Mouse (Mus musculus): Measurements from ENCODE around the gene Tfpi. TPM values are rescaled to one million over a fixed set of nuclear protein-coding genes. Genes with fewer than 3 reads are reported as not detected.
"Not testable (repeated sequence)": the region's sequence is repeated elsewhere in the genome, so short reads cannot be mapped to it uniquely, and the experiment has no call there.

Gene Tfpi
- polyA plus RNA-seq, 2 experiments = 10.4 to 15.1 TPM

GRCm38 (mm10) chr2:84389075-84389474 lies 87.5 kb downstream of the Tfpi start:
- Histone ChIP-seq H3K4me2 (ENCODE audit: low read depth) (no peak overlapping the region), H3K27me3 (ENCODE audit: control insufficient read depth, insufficient read depth, low read length) (no peaks in the 10 kb centered on the region), H3K4me1 (replicated peaks; ENCODE audit: control insufficient read depth in 2 of 2, insufficient read depth in 2 of 2, low read length in 1 of 2) (peaks cover 0 to 10% of the 10 kb centered on the region in 2 experiments; a peak in 3 of 4 replicates), H3K9me3 (ENCODE audit: control insufficient read depth, low read length) (no peaks in the 10 kb centered on the region), H3K9ac (replicated peaks) (no peak overlapping the region), H3K27ac (no peak overlapping the region), H3K36me3 (replicated peaks; ENCODE audit: control insufficient read depth, insufficient read depth, low read depth) (no peaks in the 10 kb centered on the region), H3K4me3 (ENCODE audit: insufficient read depth in 1 of 2, low read depth in 2 of 2, low read length in 2 of 2) (no peak overlapping the region)
- DNase-seq (ENCODE audit: low read depth in 3 of 3, low spot score in 3 of 3) (no peak), ATAC-seq (ENCODE audit: insufficient read depth) (no peak)
- TF ChIP-seq EP300 (IDR thresholded peaks at IDR 0.05; ENCODE audit: low read depth) (no peak), CTCF (IDR thresholded peaks at IDR 0.05; ENCODE audit: low read depth) (no peak)

GRCm38 (mm10) chr2:84388537-84388936 lies 88.0 kb downstream of the Tfpi start:
- 61% methylated on average over 14 of the region's 14 CpGs for WGBS (ENCODE audit: insufficient replicate concordance)
- not testable (repeated sequence) for ATAC-seq (ENCODE audit: insufficient read depth); H3K36me3 ChIP-seq (replicated peaks; ENCODE audit: control insufficient read depth, insufficient read depth, low read depth); H3K27ac ChIP-seq; H3K4me3 ChIP-seq (ENCODE audit: insufficient read depth in 1 of 2, low read depth in 2 of 2, low read length in 2 of 2); H3K9me3 ChIP-seq (ENCODE audit: control insufficient read depth, low read length); H3K9ac ChIP-seq (replicated peaks); H3K4me2 ChIP-seq (ENCODE audit: low read depth); H3K27me3 ChIP-seq (ENCODE audit: control insufficient read depth, insufficient read depth, low read length); DNase-seq (ENCODE audit: low read depth in 3 of 3, low spot score in 3 of 3)
- H3K4me1 ChIP-seq (replicated peaks; ENCODE audit: control insufficient read depth in 2 of 2, insufficient read depth in 2 of 2, low read length in 1 of 2) = peaks cover 0 to 14% of the 10 kb centered on the region in 2 experiments; a peak in 3 of 4 replicates

GRCm38 (mm10) chr2:84388023-84388416 lies 88.6 kb downstream of the Tfpi start:
- WGBS (ENCODE audit: insufficient replicate concordance) = 51% methylated on average over 7 of the region's 7 CpGs
- Histone ChIP-seq H3K4me2 (ENCODE audit: low read depth) (peak overlapping the region; percentile 64), H3K9ac (replicated peaks) (peak overlapping the region; percentile 31; the same call in 1 of the 2 replicates), H3K27ac (no peak overlapping the region), H3K9me3 (ENCODE audit: control insufficient read depth, low read length) (no peaks in the 10 kb centered on the region), H3K4me1 (replicated peaks; ENCODE audit: control insufficient read depth in 2 of 2, insufficient read depth in 2 of 2, low read length in 1 of 2) (peaks cover 0 to 10% of the 10 kb centered on the region in 2 experiments; a peak in 3 of 4 replicates), H3K4me3 (ENCODE audit: insufficient read depth in 1 of 2, low read depth in 2 of 2, low read length in 2 of 2) (peak overlapping the region in 1 of 2 experiments; percentile 39; a peak in 2 of 4 replicates), H3K27me3 (ENCODE audit: control insufficient read depth, insufficient read depth, low read length) (no peaks in the 10 kb centered on the region), H3K36me3 (replicated peaks; ENCODE audit: control insufficient read depth, insufficient read depth, low read depth) (no peaks in the 10 kb centered on the region)
- TF ChIP-seq EP300 (IDR thresholded peaks at IDR 0.05; ENCODE audit: low read depth) = no peak
- 0 out of 2 replicates have a peak, but pooled peaks have one; percentile 39 for ATAC-seq (ENCODE audit: insufficient read depth)
- DNase-seq (ENCODE audit: low read depth in 3 of 3, low spot score in 3 of 3) = no peak

GRCm38 (mm10) chr2:84387394-84388022 lies 89.1 kb downstream of the Tfpi start:
- ATAC-seq (ENCODE audit: insufficient read depth) (peak; percentile 61; the same call in 1 of the 2 replicates), DNase-seq (ENCODE audit: low read depth in 3 of 3, low spot score in 3 of 3) (no peak)
- Histone ChIP-seq H3K9ac (replicated peaks) (peak overlapping the region; percentile 31; the same call in 1 of the 2 replicates), H3K27ac (no peak overlapping the region), H3K4me1 (replicated peaks; ENCODE audit: control insufficient read depth in 2 of 2, insufficient read depth in 2 of 2, low read length in 1 of 2) (peaks cover 0 to 10% of the 10 kb centered on the region in 2 experiments; a peak in 3 of 4 replicates), H3K4me2 (ENCODE audit: low read depth) (peak overlapping the region; percentile 64), H3K36me3 (replicated peaks; ENCODE audit: control insufficient read depth, insufficient read depth, low read depth) (no peaks in the 10 kb centered on the region), H3K4me3 (ENCODE audit: insufficient read depth in 1 of 2, low read depth in 2 of 2, low read length in 2 of 2) (peak overlapping the region; percentile 21 to 39; a peak in 3 of 4 replicates), H3K9me3 (ENCODE audit: control insufficient read depth, low read length) (no peaks in the 10 kb centered on the region), H3K27me3 (ENCODE audit: control insufficient read depth, insufficient read depth, low read length) (no peaks in the 10 kb centered on the region)
- 20% methylated on average over 11 of the region's 11 CpGs for whole genome bisulfite sequencing (ENCODE audit: insufficient replicate concordance)
- TF ChIP-seq EP300 (IDR thresholded peaks at IDR 0.05; ENCODE audit: low read depth) = no peak
- no peak for TF ChIP-seq CTCF (IDR thresholded peaks at IDR 0.05; ENCODE audit: low read depth)

GRCm38 (mm10) chr2:84386563-84387393 lies 89.8 kb downstream of the Tfpi start:
- Histone ChIP-seq H3K4me1 (replicated peaks; ENCODE audit: control insufficient read depth in 2 of 2, insufficient read depth in 2 of 2, low read length in 1 of 2) (peaks cover 0 to 10% of the 10 kb centered on the region in 2 experiments; a peak in 3 of 4 replicates), H3K9ac (replicated peaks) (no peak overlapping the region), H3K27ac (no peak overlapping the region), H3K27me3 (ENCODE audit: control insufficient read depth, insufficient read depth, low read length) (no peaks in the 10 kb centered on the region), H3K4me2 (ENCODE audit: low read depth) (peak overlapping the region; percentile 64), H3K4me3 (ENCODE audit: insufficient read depth in 1 of 2, low read depth in 2 of 2, low read length in 2 of 2) (peak overlapping the region; percentile 21 to 39; a peak in 3 of 4 replicates), H3K9me3 (ENCODE audit: control insufficient read depth, low read length) (no peaks in the 10 kb centered on the region), H3K36me3 (replicated peaks; ENCODE audit: control insufficient read depth, insufficient read depth, low read depth) (no peaks in the 10 kb centered on the region)
- DNase-seq (ENCODE audit: low read depth in 3 of 3, low spot score in 3 of 3) = no peak
- 57% methylated on average over 18 of the region's 18 CpGs for WGBS (ENCODE audit: insufficient replicate concordance)
- no peak for ATAC-seq (ENCODE audit: insufficient read depth)
- TF ChIP-seq CTCF (IDR thresholded peaks at IDR 0.05; ENCODE audit: low read depth) (no peak), EP300 (IDR thresholded peaks at IDR 0.05; ENCODE audit: low read depth) (no peak)
